Mouse (Mus musculus) cerebellum, adult 11 months (tissue): ENCODE measurements around the gene Lta.
A peak's percentile ranks its signal among the peaks of the same experiment; 100 is the strongest.
"Not testable (repeated sequence)": the region's sequence is repeated elsewhere in the genome, so short reads cannot be mapped to it uniquely, and the experiment has no call there.

Experiments
- DNase-seq: peaks from one replicate; pipeline ENCODE4 v3.0.0; 2022

The Lta gene

GRCm38 (mm10) chr17:35239700-35240099 lies 34.5 kb upstream of the Lta start:
- DNase-seq = no peak

DNA sequence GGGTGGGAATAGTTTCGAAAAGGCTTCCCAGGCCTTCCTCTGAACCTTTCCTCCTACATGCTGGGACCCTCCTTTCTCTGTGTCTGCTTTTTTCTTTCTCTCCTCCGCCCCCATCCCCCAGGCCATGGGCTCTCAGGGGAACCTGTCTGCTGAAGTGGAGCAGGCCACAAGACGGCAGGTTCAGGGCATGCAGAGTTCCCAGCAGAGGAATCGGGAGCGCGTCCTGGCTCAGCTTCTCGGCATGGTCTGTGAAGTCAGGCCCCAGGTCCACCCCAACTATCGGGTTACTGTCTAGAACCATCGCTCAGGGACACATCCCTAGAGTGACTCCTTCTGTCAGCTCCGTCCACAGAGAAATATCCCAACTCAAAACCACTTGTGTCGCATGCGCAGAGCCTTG lies 32.4 kb upstream of the Lta start:
- DNase-seq = no peak

- DNase-seq = no peak
Measured at GRCm38 (mm10) chr17:35236996-35237395, 31.8 kb upstream of the Lta start.

- DNase-seq = peak; percentile 99
Measured at GRCm38 (mm10) chr17:35236390-35236746, 31.2 kb upstream of the Lta start.

GRCm38 (mm10) chr17:35235614-35236389 lies 30.7 kb upstream of the Lta start, which contains the start of gene Nfkbil1:
Nfkbil1 (minus strand) TSS chr17:35235792.
- DNase-seq = peak; percentile 85

DNA sequence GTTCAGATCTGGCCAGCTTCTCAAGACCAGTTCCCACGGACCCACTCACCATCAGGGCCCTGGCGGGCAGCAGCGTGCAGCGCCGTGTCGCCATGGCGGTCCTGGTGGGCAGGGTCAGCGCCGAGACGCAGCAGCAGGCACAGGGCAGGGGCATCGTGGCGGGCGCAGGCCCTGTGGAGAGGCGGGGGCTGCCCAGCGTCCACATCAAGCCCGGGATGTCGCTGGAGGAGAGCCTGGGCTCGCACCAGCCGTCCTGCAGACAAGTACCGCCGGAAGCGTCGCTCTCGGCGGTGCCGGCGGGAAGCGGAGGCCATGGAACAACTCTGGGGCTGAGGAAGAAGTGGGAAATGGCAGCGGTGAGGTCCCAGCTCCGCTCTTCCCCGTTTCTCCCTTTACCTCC lies 29.8 kb upstream of the Lta start:
- DNase-seq = peak; percentile 54

DNA sequence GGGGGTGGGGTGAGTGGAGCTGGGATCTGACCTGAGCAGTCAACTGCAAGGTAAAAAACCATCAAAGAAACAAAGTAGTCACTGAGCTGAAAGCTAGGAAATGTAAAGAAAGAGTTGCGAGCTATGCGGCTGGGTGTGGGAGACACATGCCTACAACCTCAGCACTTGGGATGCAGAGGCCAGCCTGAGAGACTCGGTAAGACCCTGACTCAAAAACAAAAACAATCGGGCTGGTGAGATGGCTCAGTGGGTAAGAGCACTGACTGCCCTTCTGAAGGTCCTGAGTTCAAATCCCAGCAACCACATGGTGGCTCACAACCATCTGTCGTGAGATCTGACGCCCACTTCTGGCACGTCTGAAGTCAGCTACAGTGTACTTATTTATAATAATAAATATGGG lies 28.9 kb upstream of the Lta start:
- DNase-seq = not testable (repeated sequence)

DNA sequence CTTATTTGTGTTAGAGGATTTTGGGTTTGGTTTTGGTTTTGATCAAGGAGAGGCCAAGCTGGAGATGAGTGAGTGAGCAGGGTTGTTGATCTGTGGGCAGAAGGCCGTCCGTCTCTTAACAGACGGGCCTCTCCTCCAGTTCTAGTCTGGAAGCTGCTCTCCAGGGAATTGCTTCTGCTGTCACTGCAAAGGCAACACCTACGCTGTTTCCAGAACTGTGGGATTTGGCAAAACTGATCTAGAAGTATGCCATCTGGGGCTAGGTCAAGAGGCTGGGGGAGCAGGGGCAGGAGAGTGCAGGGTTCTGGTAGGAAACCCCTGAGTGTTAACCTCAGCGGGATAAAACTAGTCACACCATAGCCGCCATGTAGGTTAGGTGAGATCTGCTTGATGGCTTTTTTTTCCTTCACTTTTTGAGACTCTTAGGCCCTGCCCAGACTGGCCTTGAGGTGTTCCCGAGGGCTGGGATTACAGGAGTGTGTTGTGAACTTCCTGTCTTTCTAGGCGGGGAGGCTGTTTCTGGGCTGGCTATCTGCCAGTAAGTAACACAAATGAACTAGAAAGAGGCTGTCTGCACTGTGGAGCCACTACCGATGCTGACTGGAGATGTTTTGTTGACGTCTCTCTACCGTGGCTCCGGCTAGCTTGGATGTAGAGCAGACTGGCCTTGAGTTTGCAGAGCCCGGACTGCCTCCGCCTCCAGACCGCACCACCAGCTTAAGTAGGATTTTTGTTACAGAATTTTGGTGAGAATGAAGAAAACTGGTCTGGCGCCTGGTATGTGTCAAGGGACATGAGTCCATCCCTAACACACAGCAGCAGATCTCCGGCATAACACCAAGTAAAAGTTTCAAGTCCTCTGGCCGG lies 28.2 kb upstream of the Lta start, which contains the start of gene Atp6v1g2:
Gene Atp6v1g2, plus strand, starts transcription at position 547 of the 867 bp plus-strand sequence.
- no peak for DNase-seq

DNA sequence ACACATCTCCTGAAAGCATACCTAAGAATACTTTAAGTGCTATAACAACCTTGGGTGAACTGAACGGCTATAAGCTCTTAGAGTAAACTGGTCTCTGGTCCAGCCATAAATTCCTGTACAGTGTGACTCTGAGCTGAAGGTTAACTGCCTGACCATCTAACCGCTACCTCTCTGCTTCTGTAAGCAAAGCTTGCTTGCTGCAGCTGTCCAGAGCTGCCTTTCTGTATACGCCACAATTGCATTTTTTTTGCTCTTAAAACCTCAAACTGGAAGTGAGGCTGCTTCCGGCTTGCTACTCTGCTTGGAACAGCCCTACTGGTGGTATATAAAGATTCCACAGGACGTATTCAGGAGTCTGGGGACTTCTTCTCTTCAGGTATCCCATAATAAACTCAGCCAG lies 27.5 kb upstream of the Lta start:
- no peak for DNase-seq

GRCm38 (mm10) chr17:35232043-35232442 lies 26.9 kb upstream of the Lta start:
- peak; percentile 75 for DNase-seq

- DNase-seq = no peak
Measured at GRCm38 (mm10) chr17:35231022-35231421, 25.9 kb upstream of the Lta start.

DNA sequence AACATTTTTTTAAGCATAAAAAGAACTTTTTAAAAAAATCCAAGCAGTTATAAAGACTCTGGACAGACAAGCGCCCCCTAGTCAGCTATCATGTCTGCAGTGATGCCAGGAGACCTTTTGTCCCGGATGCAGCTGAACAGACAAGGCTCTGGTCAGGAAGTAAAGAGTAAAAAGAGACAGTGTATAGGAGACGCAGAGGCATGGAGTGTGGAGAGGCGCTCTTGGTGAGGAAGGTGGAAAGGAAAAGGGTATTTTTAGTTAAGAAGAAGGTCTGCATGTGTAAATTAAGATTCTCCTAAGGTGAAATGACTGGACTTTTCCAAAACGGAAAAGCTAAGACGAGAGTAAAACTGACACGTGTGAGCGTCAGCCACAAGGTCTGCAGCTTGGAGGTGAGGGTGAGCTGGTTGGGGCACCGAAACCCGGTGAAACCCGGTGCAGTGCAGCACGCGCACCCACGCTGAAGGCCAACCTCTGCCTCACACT lies 21.5 kb upstream of the Lta start:
- DNase-seq = no peak

- no peak for DNase-seq
Measured at GRCm38 (mm10) chr17:35225456-35225855, 20.3 kb upstream of the Lta start.

DNA sequence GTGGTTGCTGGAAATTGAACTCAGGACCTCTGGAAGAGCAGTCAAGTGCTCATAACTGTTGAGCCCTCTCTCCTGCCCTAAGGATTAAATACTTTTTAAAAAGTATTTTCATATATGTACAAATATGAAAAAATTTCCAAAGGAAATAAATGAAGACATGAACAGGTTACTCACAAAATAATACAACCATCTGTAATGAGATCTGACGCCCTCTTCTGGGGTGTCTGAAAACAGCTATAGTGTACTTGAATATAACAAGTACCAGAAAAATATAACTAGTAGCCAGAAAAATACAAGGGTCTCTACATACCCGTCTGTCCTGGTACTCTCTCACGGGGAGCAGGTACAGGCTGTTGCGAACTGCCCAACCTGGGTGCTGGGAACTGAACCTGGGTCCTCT lies 19.5 kb upstream of the Lta start:
- DNase-seq = no peak

DNA sequence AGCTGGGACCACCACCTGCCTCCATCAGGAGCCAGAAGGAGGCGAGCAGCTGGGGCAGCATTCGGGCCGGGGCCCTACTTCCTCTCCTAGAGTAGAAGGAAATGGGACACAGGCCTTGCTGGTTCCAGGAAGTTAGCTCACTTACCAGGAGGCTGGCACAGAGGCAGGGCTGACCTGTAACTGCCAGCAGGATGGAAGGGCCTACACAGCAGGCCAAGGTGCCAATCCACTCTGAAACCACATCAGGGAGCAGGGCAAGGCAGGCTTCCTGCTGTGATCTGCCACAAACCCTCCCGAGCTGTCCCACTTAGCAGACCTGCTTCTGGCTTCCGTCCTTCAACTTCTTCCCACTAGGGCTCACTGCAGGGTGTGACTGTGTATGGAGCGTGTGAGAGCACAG lies 17.1 kb upstream of the Lta start:
- DNase-seq = no peak

DNA sequence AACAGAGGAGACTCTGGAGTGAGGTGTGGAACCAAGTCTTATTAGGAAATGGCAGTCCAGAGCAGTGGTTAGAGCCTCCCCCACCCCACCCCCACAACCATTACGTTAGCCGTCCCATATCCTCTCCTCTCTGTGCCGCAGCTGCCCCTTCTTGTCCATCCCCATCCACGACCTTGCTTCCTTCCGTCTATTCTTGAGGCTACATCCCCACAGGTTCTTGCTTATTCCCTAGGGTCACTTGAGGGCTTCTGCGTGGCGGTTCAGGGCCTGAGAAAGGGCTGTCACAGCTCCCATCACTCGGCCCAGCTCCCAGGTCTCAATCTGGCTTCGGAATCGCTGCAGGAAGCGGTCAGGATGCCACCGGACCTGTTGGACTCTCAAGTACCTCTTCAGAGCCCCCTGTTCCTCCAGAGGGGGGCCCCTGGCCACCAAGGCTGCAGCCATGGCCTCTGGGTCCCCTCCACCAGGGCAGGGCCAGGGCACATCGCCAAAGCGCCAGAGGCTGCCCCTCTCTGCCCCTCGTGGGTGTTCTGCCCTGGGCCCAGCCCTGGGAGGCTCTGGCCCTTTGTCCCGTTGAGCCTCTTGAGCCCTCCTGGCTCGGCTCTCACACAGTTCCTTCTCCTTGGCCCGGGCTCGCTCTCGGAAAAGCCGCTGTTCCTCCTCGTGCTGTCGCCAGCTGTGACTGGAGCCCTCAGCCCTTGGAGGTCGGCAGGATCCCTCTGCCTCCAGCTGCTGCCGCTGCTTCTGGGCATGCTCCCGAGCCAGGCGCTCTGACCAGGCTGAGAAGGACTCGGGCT lies 15.2 kb upstream of the Lta start, which contains the start of gene Gm16181:
Gene Gm16181, plus strand, starts transcription at position 679 of the 797 bp plus-strand sequence.
- DNase-seq = no peak

DNA sequence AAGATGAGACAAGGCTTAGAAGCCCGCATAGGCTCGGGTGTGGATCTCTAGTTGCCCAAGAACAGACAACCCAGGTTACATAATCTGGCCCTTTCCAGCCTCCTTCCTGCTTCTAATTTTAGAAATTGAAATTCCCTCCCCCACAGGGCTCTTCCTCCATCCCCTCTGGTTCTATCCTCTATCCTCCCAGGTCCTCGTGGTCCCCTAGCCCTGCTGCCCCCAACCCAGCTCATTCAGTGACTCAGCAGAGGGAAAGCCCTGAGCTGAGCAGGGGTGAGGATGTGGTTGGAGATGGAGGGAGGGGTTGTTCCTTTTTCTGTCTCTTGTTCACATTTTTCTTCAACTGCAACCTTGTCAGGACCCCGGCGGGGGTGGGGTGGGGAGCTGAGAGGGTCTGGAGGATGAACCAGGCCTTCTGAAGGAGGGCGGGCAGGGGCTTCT lies 14.5 kb upstream of the Lta start:
- no peak for DNase-seq

DNA sequence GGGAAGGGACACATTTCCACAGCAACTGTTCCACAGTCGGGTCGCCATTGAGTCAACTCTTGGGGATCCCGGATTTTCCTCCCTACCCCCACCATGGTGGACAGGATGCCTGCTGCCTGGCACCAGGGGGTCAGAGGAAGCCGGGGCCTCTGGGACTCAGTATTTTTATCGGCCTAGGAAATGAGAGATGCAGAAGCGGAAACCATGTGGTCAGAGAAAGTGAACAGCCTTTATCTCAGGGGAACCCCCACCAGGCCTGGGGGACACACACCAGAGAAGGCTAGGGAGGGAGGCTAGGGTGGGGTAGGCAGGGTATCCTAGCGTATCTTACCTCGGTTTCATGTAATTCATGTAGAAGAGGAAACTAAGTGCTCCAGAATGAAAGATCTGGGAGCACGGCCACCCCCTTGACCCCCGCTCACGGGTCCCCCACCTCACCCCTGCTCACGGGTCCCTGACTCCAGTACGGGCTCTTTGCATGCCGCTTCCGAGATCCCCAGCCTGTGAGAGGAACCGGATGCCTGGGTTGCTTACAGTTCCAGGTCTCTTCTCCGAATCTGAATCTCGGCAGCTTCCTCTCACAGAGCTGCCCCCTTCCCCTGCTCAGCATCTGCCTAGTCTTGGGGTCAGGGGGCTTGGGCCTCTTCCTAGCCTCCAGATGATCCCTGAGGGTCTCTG lies 13.5 kb upstream of the Lta start:
- no peak for DNase-seq

DNA sequence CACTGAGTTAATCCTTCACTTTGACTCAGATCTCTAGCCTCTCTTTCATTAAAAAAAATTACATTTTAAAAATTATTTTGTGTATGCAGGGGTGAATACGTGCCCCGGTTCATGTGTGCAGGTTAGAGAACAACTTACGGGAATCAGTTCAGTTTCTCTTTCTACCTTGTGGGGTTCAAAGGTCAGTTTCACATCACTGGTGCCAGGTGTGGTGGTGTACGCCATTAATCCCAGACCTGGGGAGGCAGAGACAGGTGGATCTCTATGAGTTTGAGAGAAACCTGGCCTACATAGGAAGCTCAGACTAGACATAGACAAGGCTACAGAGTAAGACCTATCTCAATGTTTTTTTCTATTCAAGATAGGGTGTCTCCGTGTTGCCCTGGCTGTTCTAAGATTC lies 7.9 kb upstream of the Lta start:
- no peak for DNase-seq

- DNase-seq = no peak
Measured at GRCm38 (mm10) chr17:35210593-35210992, 5.4 kb upstream of the Lta start.

DNA sequence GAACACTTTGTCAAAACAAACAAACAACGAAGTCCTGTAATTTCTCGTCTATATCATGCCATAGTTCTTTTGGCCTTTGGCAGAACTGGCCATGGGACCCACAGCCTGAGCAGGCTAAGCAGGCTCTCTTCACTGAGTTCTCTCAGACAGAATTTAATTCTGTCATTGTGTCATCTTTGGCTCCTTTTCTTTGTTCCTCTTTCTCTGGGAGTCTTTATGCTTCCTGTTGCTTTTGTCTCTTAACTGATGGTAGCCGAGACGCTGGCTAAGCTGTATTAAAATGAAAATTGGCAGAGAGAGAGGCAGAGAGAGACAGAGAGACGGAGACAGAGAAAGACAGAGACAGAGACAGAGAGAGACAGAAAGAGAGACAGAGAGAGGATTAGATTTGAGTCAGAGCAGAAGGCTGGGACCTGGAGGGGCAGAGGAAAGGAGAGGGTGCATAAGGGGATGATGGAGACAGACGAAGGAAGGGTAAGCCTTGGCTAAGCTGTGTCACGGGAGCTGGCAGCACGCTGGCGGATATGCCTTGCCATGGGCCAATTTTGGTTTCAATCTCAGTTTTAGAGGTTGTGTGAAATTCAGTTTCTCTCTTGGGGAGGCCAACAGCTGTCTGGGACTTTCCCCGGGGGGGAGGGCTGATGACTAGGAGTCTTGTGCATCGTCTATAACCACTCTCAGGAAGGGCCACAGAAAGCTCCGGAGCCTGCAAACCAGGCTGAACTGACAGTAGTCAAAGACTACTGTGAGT lies 4.8 kb upstream of the Lta start:
- DNase-seq = no peak

GRCm38 (mm10) chr17:35205380-35205769 lies 224 bp upstream of the Lta start:
- no peak for DNase-seq
